Mouse (Mus musculus) gastrocnemius, adult 18-20 months (tissue): ENCODE data around the gene Rtf1. TPM values are rescaled to one million over a fixed set of nuclear protein-coding genes. Genes with fewer than 3 reads are reported as not detected.

ENCODE experiments used
- DNase-seq: peaks from one replicate; pipeline ENCODE4 v3.0.0; 2021; ENCODE audit warnings: low spot score
- total RNA-seq, 2 experiments: library from RNA; stranded (reverse); gene quantifications; 2 replicates each; pipeline ENCODE4 v1.2.3; 2021

Rtf1 gene
- total RNA-seq, 2 experiments from 2014 or later: 28.0 to 28.8 TPM

DNA sequence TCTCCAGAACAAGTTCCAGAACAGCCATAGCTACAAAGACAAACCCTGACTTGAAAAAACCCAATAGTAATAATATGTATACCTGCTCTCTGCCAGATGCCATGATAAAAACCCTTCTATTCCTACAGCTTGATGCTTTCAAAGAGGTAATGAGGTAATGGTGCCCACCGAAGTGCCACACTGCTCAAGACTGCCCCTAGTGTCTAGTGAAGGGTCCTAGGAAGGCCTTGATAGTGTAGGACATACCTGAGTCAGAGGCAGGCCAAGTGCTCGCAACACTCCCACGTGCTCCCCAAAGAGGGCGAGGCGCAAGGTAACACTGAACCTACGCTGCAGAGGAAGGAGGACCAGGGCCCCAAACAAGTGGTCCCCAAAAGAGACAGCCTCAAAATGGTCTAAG, 92.4 kb downstream of the Rtf1 start:
- DNase-seq: no peak

Other genes with a start within 250 kb of the Rtf1 start
- gene Ino80, start 197.4 kb upstream of the Rtf1 start, total RNA-seq: 10 to 100 TPM; 11.2 to 12.1 TPM
- gene Exd1, start 127.4 kb upstream of the Rtf1 start, total RNA-seq: 1 to 10 TPM; 1.2 to 1.9 TPM
- 10 to 100 TPM; 75.7 to 78.6 TPM for gene Chp1, start 127.4 kb upstream of the Rtf1 start, total RNA-seq
- gene Nusap1, start 56.8 kb upstream of the Rtf1 start, total RNA-seq: under 1 TPM; 0.07 to 0.21 TPM
- gene Oip5, start 56.6 kb upstream of the Rtf1 start, total RNA-seq: not detected
- gene Ndufaf1, start 12.2 kb upstream of the Rtf1 start, total RNA-seq: 10 to 100 TPM; 44.9 to 46.8 TPM
- gene Itpka, start 67.3 kb downstream of the Rtf1 start, total RNA-seq: not detected
- not detected for gene Ltk, start 85.4 kb downstream of the Rtf1 start, total RNA-seq
- gene Rpap1, start 112.5 kb downstream of the Rtf1 start, total RNA-seq: 10 to 100 TPM; 14.6 to 16.6 TPM
- under 1 TPM; 0.27 to 0.95 TPM for gene Tyro3, start 122.7 kb downstream of the Rtf1 start, total RNA-seq
- gene Mga, start 222.2 kb downstream of the Rtf1 start, total RNA-seq: 10 to 100 TPM; 25.6 to 34.9 TPM